Mouse (Mus musculus) liver, embryonic 12.5 days (tissue): ENCODE results near the gene Asf1b. TPM values are rescaled to one million over a fixed set of nuclear protein-coding genes. Genes with fewer than 3 reads are reported as not detected.
A peak's percentile ranks its signal among the peaks of the same experiment; 100 is the strongest.

Source experiments
- ATAC-seq: fragments of 200-750 bp; cut with Nextera tagmentation; 2 replicates; pipeline ENCODE4 v1.8.0; 2017; ENCODE audit warnings: moderate number of reproducible peaks, mild to moderate bottlenecking, moderate library complexity
- H3K27ac ChIP-seq: fragments of 300-500 bp; sonication (generic); 2 replicates; pipeline ENCODE4 v1.5.1; 2016; ENCODE audit warnings: mild to moderate bottlenecking
- H3K27me3 ChIP-seq: fragments of 300-500 bp; sonication (generic); replicated peaks from 2 replicates; pipeline ENCODE4 v1.6.1; 2016; ENCODE audit warnings: mild to moderate bottlenecking, moderate library complexity
- H3K36me3 ChIP-seq: fragments of 300-500 bp; sonication (generic); 2 replicates; pipeline ENCODE4 v1.6.1; 2016; ENCODE audit warnings: mild to moderate bottlenecking, moderate library complexity
- H3K4me1 ChIP-seq: fragments of 300-500 bp; sonication (generic); 2 replicates; pipeline ENCODE4 v1.6.1; 2016
- H3K4me2 ChIP-seq: fragments of 300-500 bp; sonication (generic); 2 replicates; pipeline ENCODE4 v1.6.1; 2016; ENCODE audit warnings: mild to moderate bottlenecking, moderate library complexity
- H3K4me3 ChIP-seq: fragments of 300-500 bp; sonication (generic); 2 replicates; pipeline ENCODE4 v1.5.1; 2016; ENCODE audit warnings: mild to moderate bottlenecking, moderate library complexity
- H3K9ac ChIP-seq: fragments of 300-500 bp; sonication (generic); 2 replicates; pipeline ENCODE4 v1.6.1; 2016; ENCODE audit warnings: mild to moderate bottlenecking, moderate library complexity
- H3K9me3 ChIP-seq: fragments of 300-500 bp; sonication (generic); replicated peaks from 2 replicates; pipeline ENCODE4 v1.6.1; 2016; ENCODE audit warnings: mild to moderate bottlenecking, moderate library complexity
- WGBS: fragments of 180-500 bp; shearing (Covaris S2); methylation state at CpG from one replicate; pipeline ENCODE4 v1.1.7; 2016; ENCODE audit not compliant: insufficient replicate concordance; 5-methylcytosine and 5-hydroxymethylcytosine counted together
- polyA plus RNA-seq: library from polyadenylated mRNA; unstranded; fragments of >200 nt; fragmentation: Nextera tagmentation; extraction: Ambion mirVana; gene quantifications from 2 replicates; pipeline ENCODE4 v1.2.1, GENCODE M21; 2016

Asf1b gene
- polyA plus RNA-seq = 113 and 116 TPM in 2 replicates

DNA sequence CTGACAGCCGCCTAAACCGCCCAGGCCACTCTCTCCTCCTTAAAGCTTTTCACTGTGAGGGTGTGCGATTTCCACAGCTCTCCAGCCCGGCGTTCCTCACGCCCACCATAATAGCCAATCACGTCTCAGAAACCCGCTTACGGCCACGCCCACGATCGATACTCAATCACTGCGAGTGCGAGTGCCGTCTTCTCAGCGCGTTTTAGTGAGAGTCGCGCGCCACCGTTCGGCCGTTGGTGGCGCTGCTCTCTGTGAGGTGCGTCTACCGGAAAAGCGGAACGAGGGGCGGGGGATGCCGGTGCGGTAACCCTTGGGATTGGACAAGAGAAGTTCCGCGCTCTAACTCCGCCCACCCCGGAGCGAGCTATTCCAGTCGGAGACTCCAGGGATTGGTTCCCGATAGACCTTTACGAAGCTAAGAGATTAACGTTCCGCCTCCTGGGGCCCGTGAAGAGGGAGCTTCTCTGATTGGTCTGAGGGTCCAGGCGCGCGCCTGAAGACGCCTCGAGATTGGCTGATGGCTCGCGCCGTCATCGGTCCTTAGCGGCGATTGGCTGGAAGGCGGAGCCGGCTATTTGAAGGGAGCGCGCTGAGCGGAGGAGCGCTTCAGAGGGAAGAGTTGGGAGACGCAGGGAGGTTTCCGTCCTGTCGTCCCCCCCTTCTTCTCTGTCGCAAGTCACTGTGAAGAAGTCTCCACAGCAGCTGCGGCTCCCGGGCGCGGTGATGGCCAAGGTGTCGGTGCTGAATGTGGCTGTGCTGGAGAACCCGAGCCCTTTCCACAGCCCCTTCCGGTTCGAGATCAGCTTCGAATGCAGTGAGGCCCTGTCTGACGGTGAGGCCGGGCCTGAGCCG, at the start of gene Asf1b, which contains the start of gene Gm10644:
Gene Asf1b (plus strand): TSS at position 402 of the 852 bp plus-strand sequence.
Gene Gm10644 (minus strand): TSS at position 100 of the 852 bp plus-strand sequence.
- Histone ChIP-seq H3K36me3 (peaks cover 24% of the 10 kb centered on the region), H3K9me3 (no peaks in the 10 kb centered on the region), H3K27ac (peak within 1 kb of the TSS; percentile 78), H3K9ac (peak within 1 kb of the TSS; percentile 85), H3K4me2 (peak within 1 kb of the TSS; percentile 94), H3K4me1 (peaks cover 31% of the 10 kb centered on the region), H3K4me3 (peak within 1 kb of the TSS; percentile 85), H3K27me3 (0 out of 2 replicates have a peak, but pooled peaks cover 9% of the 10 kb centered on the region)
- WGBS = under 1% methylated on average over 75 of the region's 75 CpGs
- ATAC-seq = peak; percentile 99

DNA sequence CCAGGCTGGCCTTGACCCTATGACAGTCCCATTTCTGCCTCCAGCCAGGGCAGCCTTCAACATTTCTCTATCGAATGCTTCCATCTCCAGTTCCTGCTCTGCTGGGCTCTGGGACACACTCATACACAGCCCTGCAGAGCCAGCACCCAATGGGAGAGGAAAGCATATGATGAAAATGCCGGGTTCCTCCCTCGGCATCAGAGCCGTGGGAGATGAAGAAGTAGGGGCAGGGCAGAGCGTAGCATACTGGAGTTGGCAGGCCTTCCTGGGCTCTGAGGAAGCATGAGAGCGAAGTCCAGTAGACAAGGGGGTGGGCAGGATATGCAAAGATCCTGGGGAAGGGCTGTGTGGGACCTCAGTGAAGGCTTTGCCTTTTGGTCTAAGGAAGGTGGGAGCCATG, 46.7 kb upstream of the Asf1b start:
- Histone ChIP-seq H3K9me3 (no peaks in the 10 kb centered on the region), H3K4me1 (peaks cover 64% of the 10 kb centered on the region), H3K36me3 (no peaks in the 10 kb centered on the region), H3K4me3 (no peak overlapping the region), H3K27ac (no peak overlapping the region), H3K4me2 (no peak overlapping the region), H3K27me3 (0 out of 2 replicates have a peak, but pooled peaks cover 4% of the 10 kb centered on the region), H3K9ac (no peak overlapping the region)
- WGBS = 66% methylated on average over 6 of the region's 6 CpGs
- ATAC-seq = no peak

DNA sequence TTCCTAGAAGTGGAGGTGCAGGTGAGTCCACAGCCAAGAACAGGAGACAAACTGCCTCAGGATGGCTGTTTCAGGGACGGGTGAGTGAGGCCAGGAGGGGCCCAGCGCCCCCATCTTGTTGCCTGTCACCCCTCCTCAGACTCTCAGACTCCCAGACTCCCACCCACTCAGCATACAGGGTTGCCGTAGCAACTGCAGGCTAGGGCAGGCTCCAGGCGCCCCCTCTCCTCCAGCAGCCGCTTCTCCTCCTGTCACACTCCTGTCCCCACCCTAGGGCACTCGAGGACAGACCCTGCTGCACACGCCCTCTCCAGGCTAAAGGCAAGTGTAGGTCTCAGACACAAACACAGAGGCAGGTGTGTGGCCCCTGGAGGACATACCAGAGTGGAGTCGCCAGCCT, 46.0 kb upstream of the Asf1b start:
- Histone ChIP-seq H3K9me3 (no peaks in the 10 kb centered on the region), H3K4me3 (no peak overlapping the region), H3K36me3 (no peaks in the 10 kb centered on the region), H3K4me1 (peaks cover 64% of the 10 kb centered on the region), H3K27ac (no peak overlapping the region), H3K9ac (no peak overlapping the region), H3K27me3 (no peaks in the 10 kb centered on the region), H3K4me2 (no peak overlapping the region)
- WGBS = 50% methylated on average over 8 of the region's 8 CpGs
- ATAC-seq = no peak

DNA sequence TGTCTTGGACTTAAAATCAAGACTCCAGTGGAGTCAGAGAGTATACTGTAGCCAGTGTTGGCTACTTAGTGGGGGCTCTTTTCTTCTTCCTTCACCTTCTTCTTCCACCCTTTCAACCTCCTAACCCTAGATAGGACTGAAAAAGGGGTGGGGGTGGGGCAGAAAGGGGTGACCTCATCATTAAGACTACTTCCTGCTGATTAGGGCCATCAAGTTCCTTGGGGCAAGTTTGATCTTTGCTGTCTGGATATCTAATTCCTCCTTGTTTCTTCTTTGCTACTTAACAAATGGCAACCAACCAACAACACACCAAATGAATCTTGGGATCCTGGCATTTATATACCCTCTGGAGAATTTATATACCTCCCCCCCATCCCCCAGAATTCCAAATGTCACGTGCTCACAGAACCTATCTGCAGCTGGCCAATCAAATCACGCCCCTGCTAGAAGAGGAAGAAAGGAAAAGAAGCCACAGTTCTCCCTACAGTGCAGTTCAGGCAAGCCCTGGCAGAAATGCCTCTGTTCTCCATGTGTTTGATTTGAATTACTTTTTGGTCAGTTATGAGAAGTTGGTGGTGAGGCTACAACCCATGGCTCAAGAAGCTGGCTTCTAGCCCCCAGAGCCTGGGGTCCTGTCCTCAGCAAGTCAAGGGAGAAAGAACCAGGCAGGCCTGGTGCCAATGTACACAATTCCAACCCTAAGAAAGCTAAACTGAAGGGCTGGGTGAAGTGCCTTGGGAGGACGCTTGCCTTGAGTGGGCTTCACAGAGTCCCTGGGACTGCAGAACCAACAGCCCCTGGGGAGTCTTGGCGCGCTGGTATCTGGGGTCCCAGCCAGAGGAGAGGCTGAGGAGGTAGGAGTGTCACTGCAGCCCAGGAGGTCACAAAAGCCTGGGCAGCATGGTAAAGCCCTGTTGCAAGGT, 43.2 kb upstream of the Asf1b start:
- Histone ChIP-seq H3K9ac (no peak overlapping the region), H3K27me3 (no peaks in the 10 kb centered on the region), H3K4me2 (no peak overlapping the region), H3K36me3 (no peaks in the 10 kb centered on the region), H3K27ac (no peak overlapping the region), H3K4me1 (peaks cover 60% of the 10 kb centered on the region), H3K4me3 (no peak overlapping the region), H3K9me3 (no peaks in the 10 kb centered on the region)
- WGBS = 50% methylated on average over 5 of the region's 5 CpGs
- no peak for ATAC-seq

DNA sequence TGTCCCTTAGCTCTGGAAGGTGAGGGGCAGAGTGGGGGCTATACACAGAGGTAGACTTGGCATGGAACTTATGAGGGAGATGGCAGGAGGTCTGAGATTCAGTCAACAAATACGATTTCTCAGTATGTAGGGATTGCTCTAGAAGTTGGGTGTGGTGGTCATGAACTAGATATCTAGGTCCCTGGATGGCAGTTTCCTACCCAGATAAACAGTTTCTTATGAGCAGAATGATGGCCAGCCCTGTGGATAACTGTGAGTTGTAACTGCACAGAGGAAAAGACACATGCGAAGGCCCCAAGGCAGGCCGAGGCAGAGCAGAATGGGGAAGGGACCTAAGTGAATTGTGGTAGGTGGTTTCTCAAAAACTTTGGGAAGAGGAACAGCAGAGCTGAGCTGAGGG, 41.1 kb upstream of the Asf1b start:
- no peak overlapping the region for H3K9ac ChIP-seq
- no peak for ATAC-seq
- 23% methylated on average over 3 of the region's 3 CpGs for WGBS

DNA sequence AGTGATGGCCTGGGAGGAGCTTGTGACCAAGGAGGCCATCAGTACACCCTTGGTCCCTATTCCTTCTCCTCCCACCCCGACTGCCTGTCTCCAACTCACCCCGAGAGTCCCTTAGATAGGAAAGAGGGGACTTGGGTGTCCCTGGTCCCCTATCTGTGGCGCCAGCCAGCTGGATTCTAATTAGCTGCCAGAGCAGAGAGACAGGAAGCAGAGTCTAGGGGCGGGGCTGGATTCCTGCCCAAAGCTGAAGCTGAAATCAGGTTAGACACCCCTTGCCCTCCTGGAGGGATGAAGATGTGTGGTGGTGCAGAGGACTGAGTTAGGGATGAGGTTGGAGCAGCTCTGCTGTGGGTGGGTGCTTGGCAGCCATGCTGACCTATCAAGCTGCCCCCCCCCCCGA, 40.4 kb upstream of the Asf1b start:
- Histone ChIP-seq H3K27ac (no peak overlapping the region), H3K4me3 (no peak overlapping the region), H3K36me3 (peaks cover 13% of the 10 kb centered on the region; the same call in 1 of the 2 replicates), H3K4me2 (no peak overlapping the region), H3K9ac (no peak overlapping the region), H3K27me3 (no peaks in the 10 kb centered on the region), H3K9me3 (no peaks in the 10 kb centered on the region), H3K4me1 (peaks cover 69% of the 10 kb centered on the region)
- ATAC-seq = 0 out of 2 replicates have a peak, but pooled peaks have one; percentile 31
- 27% methylated on average over 5 of the region's 5 CpGs for WGBS

More for the DNA sequence above, 41.1 kb upstream of the Asf1b start:
- H3K9me3 ChIP-seq = no peaks in the 10 kb centered on the region
- H3K27me3 ChIP-seq = no peaks in the 10 kb centered on the region
- H3K4me3 ChIP-seq = no peak overlapping the region
- H3K36me3 ChIP-seq = peaks cover 7% of the 10 kb centered on the region; the same call in 1 of the 2 replicates
- H3K4me2 ChIP-seq = no peak overlapping the region
- no peak overlapping the region for H3K27ac ChIP-seq
- H3K4me1 ChIP-seq = peaks cover 66% of the 10 kb centered on the region

DNA sequence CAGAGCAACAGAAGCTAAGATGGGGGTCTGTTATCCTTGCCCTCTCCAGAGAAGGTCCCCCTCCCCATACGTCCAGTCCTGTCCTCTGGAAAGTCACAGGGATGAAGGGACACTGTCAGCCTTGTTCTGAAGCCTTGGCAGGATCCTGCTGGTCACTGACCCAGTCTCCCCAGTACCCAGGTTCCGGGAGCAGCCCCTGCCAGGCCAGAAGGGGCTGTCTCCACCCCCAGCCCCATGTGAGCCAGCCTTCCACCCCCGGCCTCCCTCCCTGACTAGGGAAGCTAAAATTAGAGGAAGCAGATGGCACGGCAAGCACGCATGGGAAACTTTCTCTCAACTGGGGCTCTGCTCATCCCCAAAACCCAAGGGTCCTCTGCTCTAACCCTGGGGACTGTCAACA, 39.3 kb upstream of the Asf1b start:
- H3K4me1 ChIP-seq = peaks cover 69% of the 10 kb centered on the region
- H3K27ac ChIP-seq = no peak overlapping the region
- 60% methylated on average over 5 of the region's 5 CpGs for WGBS
- H3K9me3 ChIP-seq = no peaks in the 10 kb centered on the region
- no peak for ATAC-seq
- H3K4me2 ChIP-seq = no peak overlapping the region
- H3K4me3 ChIP-seq = no peak overlapping the region
- H3K36me3 ChIP-seq = peaks cover 16% of the 10 kb centered on the region
- no peak overlapping the region for H3K9ac ChIP-seq
- no peaks in the 10 kb centered on the region for H3K27me3 ChIP-seq

DNA sequence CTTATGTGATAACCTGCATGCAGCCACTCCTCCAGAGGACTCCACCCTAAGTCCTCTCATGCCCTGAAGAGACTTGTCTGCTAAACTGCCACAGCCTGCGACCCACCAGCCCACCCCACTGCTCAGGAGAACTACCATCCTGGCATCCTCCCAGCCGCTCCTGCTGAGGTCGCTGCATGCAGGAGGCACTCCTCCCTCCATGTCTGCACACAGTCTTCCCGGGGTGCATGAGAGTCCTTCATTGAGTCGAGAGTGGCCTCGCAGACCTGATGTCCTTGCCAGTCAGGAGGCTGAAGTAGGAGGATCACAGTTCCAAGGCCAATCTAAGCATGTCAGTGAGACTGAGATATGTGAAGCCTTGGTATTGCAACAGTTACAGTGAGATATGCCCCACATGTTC, 37.7 kb upstream of the Asf1b start:
- Histone ChIP-seq H3K27ac (no peak overlapping the region), H3K4me1 (peaks cover 59% of the 10 kb centered on the region), H3K9me3 (no peaks in the 10 kb centered on the region), H3K4me2 (no peak overlapping the region), H3K36me3 (peaks cover 24% of the 10 kb centered on the region), H3K4me3 (no peak overlapping the region), H3K27me3 (no peaks in the 10 kb centered on the region), H3K9ac (no peak overlapping the region)
- WGBS = 67% methylated on average over 6 of the region's 6 CpGs
- no peak for ATAC-seq

DNA sequence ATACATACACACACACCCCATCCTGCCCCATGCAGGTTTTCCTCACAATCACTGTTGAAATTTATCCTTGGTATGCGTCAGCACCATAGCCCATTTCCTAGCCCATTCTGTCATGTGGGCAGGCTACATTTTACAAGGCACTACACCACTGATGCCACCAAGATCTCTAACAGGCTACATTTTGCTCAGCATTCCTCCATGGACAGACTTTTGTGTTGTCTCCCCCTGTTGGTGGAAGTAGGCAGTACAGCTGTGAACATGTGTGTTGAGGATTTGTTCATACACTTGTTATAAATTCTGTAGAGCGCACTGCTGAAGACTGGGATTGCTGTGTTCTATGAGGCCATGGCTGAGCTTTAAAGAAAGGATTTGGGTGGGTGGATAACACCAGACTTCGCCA, 33.7 kb upstream of the Asf1b start:
- Histone ChIP-seq H3K9ac (no peak overlapping the region), H3K9me3 (no peaks in the 10 kb centered on the region), H3K4me1 (peaks cover 32% of the 10 kb centered on the region), H3K27me3 (no peaks in the 10 kb centered on the region), H3K4me3 (no peak overlapping the region), H3K4me2 (no peak overlapping the region), H3K36me3 (peaks cover 53% of the 10 kb centered on the region), H3K27ac (no peak overlapping the region)
- no peak for ATAC-seq
- WGBS = 59% methylated on average over 3 of the region's 3 CpGs

DNA sequence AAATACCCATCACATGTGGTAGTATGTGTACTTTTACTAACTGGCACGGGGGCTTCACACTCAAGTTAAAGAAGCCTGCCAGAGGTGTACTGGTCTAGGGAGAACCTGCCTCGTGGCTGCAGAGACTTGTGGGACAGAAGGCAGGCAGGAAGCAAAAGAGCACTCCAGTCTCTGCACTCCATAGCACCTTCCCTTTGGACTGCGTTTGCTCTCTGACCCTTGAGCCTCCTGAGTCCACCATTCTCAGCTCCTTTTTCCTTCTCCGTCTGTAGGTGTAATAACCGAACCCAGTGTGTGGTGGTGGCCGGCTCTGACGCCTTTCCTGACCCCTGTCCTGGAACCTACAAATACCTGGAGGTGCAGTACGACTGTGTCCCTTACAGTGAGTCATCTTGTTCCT, 32.6 kb upstream of the Asf1b start:
- no peak overlapping the region for H3K9ac ChIP-seq
- ATAC-seq = no peak
- H3K4me1 ChIP-seq = peaks cover 21% of the 10 kb centered on the region
- H3K9me3 ChIP-seq = no peaks in the 10 kb centered on the region
- H3K4me2 ChIP-seq = no peak overlapping the region
- H3K4me3 ChIP-seq = no peak overlapping the region
- peaks cover 56% of the 10 kb centered on the region for H3K36me3 ChIP-seq
- H3K27me3 ChIP-seq = no peaks in the 10 kb centered on the region
- H3K27ac ChIP-seq = no peak overlapping the region
- WGBS = 74% methylated on average over 8 of the region's 8 CpGs

DNA sequence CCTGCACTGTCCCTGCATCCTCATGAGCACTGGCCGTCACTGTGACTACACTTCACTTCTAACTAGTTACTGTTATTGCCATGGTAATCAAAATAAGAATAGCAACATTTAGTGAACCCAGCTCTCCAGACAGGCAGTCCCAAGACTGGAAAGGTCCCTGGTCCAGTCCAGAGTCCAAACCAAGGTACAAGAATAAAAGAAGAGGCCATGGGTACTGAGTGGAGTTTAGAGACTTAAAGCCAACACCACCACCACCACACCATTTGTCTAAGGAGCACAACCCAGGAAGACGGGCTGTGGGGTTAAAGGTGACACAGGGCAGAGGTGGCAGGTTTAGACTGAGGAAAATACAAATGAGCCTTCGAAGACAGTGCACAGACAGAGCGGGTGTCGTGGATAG, 30.7 kb upstream of the Asf1b start:
- Histone ChIP-seq H3K4me2 (no peak overlapping the region), H3K4me1 (peaks cover 2% of the 10 kb centered on the region), H3K4me3 (no peak overlapping the region), H3K9me3 (no peaks in the 10 kb centered on the region), H3K36me3 (peaks cover 60% of the 10 kb centered on the region), H3K9ac (no peak overlapping the region), H3K27me3 (no peaks in the 10 kb centered on the region), H3K27ac (no peak overlapping the region)
- no peak for ATAC-seq
- 78% methylated on average over 5 of the region's 5 CpGs for WGBS

DNA sequence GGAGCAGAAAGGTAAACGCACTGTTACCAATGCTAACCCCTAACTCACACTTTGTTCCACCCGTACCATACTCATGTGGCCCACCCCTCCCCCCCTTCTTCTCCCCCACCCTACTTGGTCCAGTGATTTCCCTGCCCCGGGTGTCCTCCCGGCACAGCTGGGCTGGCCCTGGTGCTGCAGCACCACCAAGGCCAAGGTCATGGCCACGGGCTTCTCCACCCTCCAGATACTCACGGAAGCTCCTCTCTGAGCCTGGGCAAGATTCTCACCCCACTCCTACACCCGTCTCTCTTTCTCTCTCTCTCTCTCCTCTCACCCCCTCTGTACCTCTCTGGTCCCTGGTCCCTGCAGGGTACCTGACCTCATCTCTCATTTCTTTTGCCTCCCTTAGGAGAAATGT, 29.0 kb upstream of the Asf1b start:
- Histone ChIP-seq H3K27me3 (no peaks in the 10 kb centered on the region), H3K36me3 (peaks cover 69% of the 10 kb centered on the region), H3K9me3 (no peaks in the 10 kb centered on the region), H3K4me2 (no peak overlapping the region), H3K27ac (no peak overlapping the region), H3K9ac (no peak overlapping the region), H3K4me3 (no peak overlapping the region), H3K4me1 (no peaks in the 10 kb centered on the region)
- WGBS = 59% methylated on average over 7 of the region's 7 CpGs
- no peak for ATAC-seq
